Mouse (Mus musculus) intestine, embryonic 16.5 days (tissue): ENCODE data around the gene Abhd12b. TPM values are rescaled to one million over a fixed set of nuclear protein-coding genes. Genes with fewer than 3 reads are reported as not detected.
A peak's percentile ranks its signal among the peaks of the same experiment; 100 is the strongest.

Source experiments
- ATAC-seq: fragments of 200-750 bp; cut with Nextera tagmentation; 2 replicates; pipeline ENCODE4 v1.8.0; 2017; ENCODE audit warnings: moderate TSS enrichment, moderate library complexity
- H3K27ac ChIP-seq: fragments of 300-500 bp; sonication (generic); 2 replicates; pipeline ENCODE4 v1.5.1; 2014; ENCODE audit warnings: mild to moderate bottlenecking, low read length
- H3K27me3 ChIP-seq: fragments of 300-500 bp; sonication (generic); replicated peaks from 2 replicates; pipeline ENCODE4 v1.6.1; 2014; ENCODE audit warnings: low read length, control low read depth, mixed read lengths; ENCODE audit not compliant: control insufficient read depth, insufficient read depth
- H3K36me3 ChIP-seq: fragments of 300-500 bp; sonication (generic); 2 replicates; pipeline ENCODE4 v1.6.1; 2014; ENCODE audit warnings: low read length, control low read depth; ENCODE audit not compliant: control insufficient read depth, insufficient read depth
- H3K4me1 ChIP-seq: fragments of 300-500 bp; sonication (generic); 2 replicates; pipeline ENCODE4 v1.6.1; 2014; ENCODE audit warnings: low read length, control low read depth, mixed read lengths; ENCODE audit not compliant: control insufficient read depth, insufficient read depth
- H3K4me2 ChIP-seq: fragments of 300-500 bp; sonication (generic); 2 replicates; pipeline ENCODE4 v1.6.1; 2014; ENCODE audit warnings: low read depth, low read length, control low read depth
- H3K4me3 ChIP-seq: fragments of 300-500 bp; sonication (generic); 2 replicates; pipeline ENCODE4 v1.5.1; 2014; ENCODE audit warnings: mild to moderate bottlenecking, low read length
- H3K9ac ChIP-seq: fragments of 300-500 bp; sonication (generic); 2 replicates; pipeline ENCODE4 v1.6.1; 2014; ENCODE audit warnings: low read depth, low read length
- H3K9me3 ChIP-seq: fragments of 300-500 bp; sonication (generic); 2 replicates; pipeline ENCODE4 v1.6.1; 2016; ENCODE audit warnings: low read length, control low read depth; ENCODE audit not compliant: control insufficient read depth
- WGBS: fragments of 180-500 bp; shearing (Covaris S2); extraction: QIAGEN DNeasy Blood & Tissue Kit; methylation state at CpG from one replicate; pipeline ENCODE4 v1.1.7; 2014; 5-methylcytosine and 5-hydroxymethylcytosine counted together
- polyA plus RNA-seq: library from polyadenylated mRNA; unstranded; fragments of >200 nt; fragmentation: Nextera tagmentation; extraction: Ambion mirVana; gene quantifications from 2 replicates; pipeline ENCODE4 v1.2.1, GENCODE M21; 2015

Gene Abhd12b
- polyA plus RNA-seq, 1 experiment from 2014 or later, result 0.23 TPM

- Histone ChIP-seq H3K4me3 (no peak overlapping the region), H3K27me3 (no peaks in the 10 kb centered on the region), H3K9me3 (no peaks in the 10 kb centered on the region), H3K27ac (no peak overlapping the region), H3K4me1 (no peaks in the 10 kb centered on the region), H3K4me2 (no peak overlapping the region), H3K9ac (no peak overlapping the region), H3K36me3 (no peaks in the 10 kb centered on the region)
- WGBS, result 84% methylated on average over 6 of the region's 6 CpGs
- no peak for ATAC-seq
Measured at GRCm38 (mm10) chr12:70213601-70214000, 59.7 kb downstream of the Abhd12b start.

- Histone ChIP-seq H3K4me3 (no peak overlapping the region), H3K36me3 (peaks cover 2% of the 10 kb centered on the region), H3K4me2 (no peak overlapping the region), H3K27me3 (no peaks in the 10 kb centered on the region), H3K9me3 (no peaks in the 10 kb centered on the region), H3K4me1 (no peaks in the 10 kb centered on the region), H3K9ac (no peak overlapping the region), H3K27ac (no peak overlapping the region)
- no peak for ATAC-seq
- 84% methylated on average over 8 of the region's 8 CpGs for WGBS
Measured at GRCm38 (mm10) chr12:70214281-70214680, 60.3 kb downstream of the Abhd12b start.

DNA sequence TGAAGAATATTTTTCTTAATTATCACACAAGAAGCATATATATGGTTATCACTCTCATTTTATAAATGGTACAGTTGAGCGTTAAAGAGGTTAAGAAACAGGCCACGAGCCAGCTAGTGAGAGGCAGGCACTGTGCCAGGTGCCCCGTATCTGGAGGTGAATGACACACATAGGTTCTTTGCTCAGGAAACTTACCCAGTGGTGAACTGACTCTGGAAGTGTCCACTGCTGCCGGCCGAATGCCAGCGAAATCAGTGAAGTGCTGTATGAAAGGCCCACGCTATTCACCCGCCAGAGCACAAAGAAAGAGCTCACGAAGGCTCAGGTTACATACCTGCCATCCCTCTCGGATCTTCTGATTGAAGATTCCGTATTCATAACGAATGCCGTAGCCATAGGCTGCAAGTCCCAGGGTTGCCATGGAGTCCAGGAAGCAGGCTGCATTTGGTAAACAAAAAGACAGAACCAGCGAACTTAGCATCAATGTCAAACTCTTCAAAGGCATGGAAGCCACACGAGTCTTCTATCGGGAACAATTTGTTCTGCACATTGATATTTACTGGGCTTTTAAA lies 62.4 kb downstream of the Abhd12b start:
- no peak overlapping the region for H3K9ac ChIP-seq

DNA sequence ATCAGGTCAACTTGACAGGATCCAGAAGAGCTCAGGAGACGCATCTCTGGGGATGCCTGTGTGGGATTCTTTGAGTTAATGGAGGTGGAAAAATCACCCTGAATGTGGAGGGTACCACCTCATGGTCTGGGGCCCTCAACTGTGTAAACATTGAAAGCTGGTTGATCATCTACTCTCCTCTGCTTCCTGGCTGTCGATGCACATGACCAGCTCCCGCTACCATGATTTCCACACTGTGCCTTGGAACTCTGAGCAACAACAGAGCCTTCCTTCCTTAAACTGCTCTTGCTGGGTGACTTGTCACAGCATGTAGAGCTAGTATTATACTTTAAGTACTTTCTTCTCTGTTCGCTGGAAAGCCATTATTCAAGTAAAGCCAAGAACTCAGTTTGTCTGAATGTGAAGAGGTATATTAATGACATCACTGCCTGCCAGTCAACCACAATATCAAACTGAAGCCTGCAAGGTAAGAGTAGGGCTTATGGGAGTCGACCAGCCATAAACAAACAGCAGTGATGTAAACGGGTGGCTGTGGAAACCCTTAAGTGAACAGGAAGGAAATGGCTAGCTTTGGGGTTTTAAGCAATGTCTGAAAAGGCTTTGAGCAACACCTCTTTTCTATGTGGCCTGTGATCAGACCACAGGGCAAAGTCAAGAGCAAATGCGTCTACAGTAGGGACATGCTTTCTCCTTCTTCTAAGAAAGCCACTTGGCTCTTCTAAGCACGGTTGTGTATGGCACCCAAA lies 65.0 kb downstream of the Abhd12b start:
- Histone ChIP-seq H3K9me3 (no peaks in the 10 kb centered on the region), H3K4me2 (no peak overlapping the region), H3K36me3 (peaks cover 5% of the 10 kb centered on the region), H3K4me3 (no peak overlapping the region), H3K9ac (no peak overlapping the region), H3K27me3 (no peaks in the 10 kb centered on the region), H3K27ac (no peak overlapping the region), H3K4me1 (no peaks in the 10 kb centered on the region)
- ATAC-seq, result no peak
- 62% methylated on average over 8 of the region's 8 CpGs for WGBS

More for the DNA sequence above, 62.4 kb downstream of the Abhd12b start:
- H3K4me2 ChIP-seq, result no peak overlapping the region
- no peak overlapping the region for H3K27ac ChIP-seq
- H3K4me1 ChIP-seq, result no peaks in the 10 kb centered on the region
- no peak overlapping the region for H3K4me3 ChIP-seq
- no peak for ATAC-seq
- no peaks in the 10 kb centered on the region for H3K27me3 ChIP-seq
- 66% methylated on average over 16 of the region's 16 CpGs for WGBS
- H3K9me3 ChIP-seq, result no peaks in the 10 kb centered on the region
- peaks cover 5% of the 10 kb centered on the region for H3K36me3 ChIP-seq

DNA sequence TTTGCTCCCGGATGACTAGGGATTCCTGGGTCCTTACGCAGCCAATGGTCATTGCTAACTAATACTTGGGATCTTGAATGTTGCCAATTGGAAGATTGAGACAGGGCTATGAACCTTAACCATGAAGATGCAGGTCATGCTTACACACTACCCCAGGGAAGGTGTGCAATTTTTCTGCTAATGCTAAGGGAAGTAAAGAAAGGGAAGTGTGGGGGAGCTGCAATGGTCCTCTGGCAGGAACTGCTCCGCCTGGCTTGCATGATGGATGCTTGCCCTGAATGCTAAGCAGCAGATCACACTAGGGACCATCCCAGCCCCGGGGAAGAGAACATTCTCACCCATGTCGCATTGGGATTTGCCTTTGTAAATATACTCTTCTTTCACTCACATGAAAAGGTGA lies 67.5 kb downstream of the Abhd12b start:
- Histone ChIP-seq H3K4me2 (no peak overlapping the region), H3K9ac (no peak overlapping the region), H3K4me3 (no peak overlapping the region), H3K36me3 (peaks cover 5% of the 10 kb centered on the region), H3K27me3 (no peaks in the 10 kb centered on the region), H3K9me3 (no peaks in the 10 kb centered on the region), H3K4me1 (no peaks in the 10 kb centered on the region), H3K27ac (no peak overlapping the region)
- WGBS, result 71% methylated on average over 5 of the region's 5 CpGs
- ATAC-seq, result no peak

GRCm38 (mm10) chr12:70223331-70223730 lies 69.4 kb downstream of the Abhd12b start:
- no peak for ATAC-seq
- H3K27me3 ChIP-seq, result no peaks in the 10 kb centered on the region
- H3K27ac ChIP-seq, result no peak overlapping the region
- H3K4me1 ChIP-seq, result peaks cover 11% of the 10 kb centered on the region
- H3K9ac ChIP-seq, result no peak overlapping the region
- no peak overlapping the region for H3K4me2 ChIP-seq
- 67% methylated on average over 4 of the region's 4 CpGs for WGBS
- H3K9me3 ChIP-seq, result no peaks in the 10 kb centered on the region
- no peak overlapping the region for H3K4me3 ChIP-seq
- peaks cover 5% of the 10 kb centered on the region for H3K36me3 ChIP-seq

- Histone ChIP-seq H3K9me3 (no peaks in the 10 kb centered on the region), H3K4me1 (peaks cover 12% of the 10 kb centered on the region), H3K36me3 (no peaks in the 10 kb centered on the region), H3K27ac (no peak overlapping the region; the same call in 1 of the 2 replicates), H3K27me3 (no peaks in the 10 kb centered on the region), H3K9ac (peak overlapping the region; percentile 74), H3K4me2 (peak overlapping the region; percentile 90), H3K4me3 (peak overlapping the region; percentile 59)
- ATAC-seq, result peak; percentile 13; the same call in 1 of the 2 replicates
- 31% methylated on average over 5 of the region's 5 CpGs for WGBS
Measured at GRCm38 (mm10) chr12:70226655-70227054, 72.7 kb downstream of the Abhd12b start.

- Histone ChIP-seq H3K27me3 (no peaks in the 10 kb centered on the region), H3K4me2 (peak overlapping the region; percentile 90), H3K9me3 (no peaks in the 10 kb centered on the region), H3K4me1 (peaks cover 12% of the 10 kb centered on the region), H3K9ac (peak overlapping the region; percentile 74), H3K36me3 (no peaks in the 10 kb centered on the region), H3K4me3 (peak overlapping the region; percentile 59), H3K27ac (peak overlapping the region; percentile 66)
- 1% methylated on average over 52 of the region's 52 CpGs for WGBS
- ATAC-seq, result peak; percentile 98
Measured at GRCm38 (mm10) chr12:70227121-70227932, 73.4 kb downstream of the Abhd12b start.

- peak; percentile 36 for ATAC-seq
- Histone ChIP-seq H3K9me3 (no peaks in the 10 kb centered on the region), H3K36me3 (no peaks in the 10 kb centered on the region), H3K9ac (peak overlapping the region; percentile 74), H3K27me3 (no peaks in the 10 kb centered on the region), H3K4me3 (peak overlapping the region; percentile 59), H3K4me1 (peaks cover 12% of the 10 kb centered on the region), H3K4me2 (peak overlapping the region; percentile 90), H3K27ac (peak overlapping the region; percentile 66)
- WGBS, result 66% methylated on average over 11 of the region's 11 CpGs
Measured at GRCm38 (mm10) chr12:70228155-70228554, 74.2 kb downstream of the Abhd12b start.
